Mouse (Mus musculus) testis, adult 2 months (tissue): ENCODE data around the gene Rps27.

Experiments
- CTCF ChIP-seq: fragments of 200-500 bp; IDR thresholded peaks from 2 replicates; pipeline ENCODE4 v1.5.1; 2012; ENCODE audit warnings: low read depth, mild to moderate bottlenecking, inconsistent platforms, low read length, moderate library complexity; ENCODE audit not compliant: control insufficient read depth, insufficient read depth, insufficient replicate concordance
- POLR2A ChIP-seq: fragments of 200-500 bp; IDR thresholded peaks from 2 replicates; pipeline ENCODE4 v1.6.1; 2012; ENCODE audit warnings: low read depth, mild to moderate bottlenecking, inconsistent platforms, low read length, moderate library complexity; ENCODE audit not compliant: control insufficient read depth

- TF ChIP-seq CTCF (no peak), POLR2A (no peak)
Observed at GRCm38 (mm10) chr3:90215825-90216380, 2.5 kb upstream of the Rps27 start.
